Mouse (Mus musculus) kidney, embryonic 16.5 days (tissue): Measurements from ENCODE around the gene Cacna1d. TPM values are rescaled to one million over a fixed set of nuclear protein-coding genes. Genes with fewer than 3 reads are reported as not detected.

Experiments
- ATAC-seq: fragments of 200-750 bp; cut with Nextera tagmentation; 2 replicates; pipeline ENCODE4 v1.8.0; 2017; ENCODE audit warnings: moderate TSS enrichment; ENCODE audit not compliant: low FRiP score, low TSS enrichment
- H3K27ac ChIP-seq: fragments of 300-500 bp; sonication (generic); 2 replicates; pipeline ENCODE4 v1.5.1; 2014; ENCODE audit warnings: low read length
- H3K27me3 ChIP-seq: fragments of 300-500 bp; sonication (generic); 2 replicates; pipeline ENCODE4 v1.6.1; 2014; ENCODE audit warnings: low read length, control low read depth, mixed read lengths; ENCODE audit not compliant: insufficient read depth
- H3K36me3 ChIP-seq: fragments of 300-500 bp; sonication (generic); 2 replicates; pipeline ENCODE4 v1.6.1; 2014; ENCODE audit warnings: low read length, control low read depth, mixed read lengths; ENCODE audit not compliant: insufficient read depth
- H3K4me1 ChIP-seq: fragments of 300-500 bp; sonication (generic); 2 replicates; pipeline ENCODE4 v1.6.1; 2014; ENCODE audit warnings: low read length, control low read depth, mixed read lengths; ENCODE audit not compliant: insufficient read depth
- H3K4me2 ChIP-seq: fragments of 300-500 bp; sonication (generic); replicated peaks from 2 replicates; pipeline ENCODE4 v1.6.1; 2014; ENCODE audit warnings: low read depth, low read length
- H3K4me3 ChIP-seq: fragments of 300-500 bp; sonication (generic); 2 replicates; pipeline ENCODE4 v1.5.1; 2014; ENCODE audit warnings: mild to moderate bottlenecking, low read length
- H3K9ac ChIP-seq: fragments of 300-500 bp; sonication (generic); replicated peaks from 2 replicates; pipeline ENCODE4 v1.6.1; 2014; ENCODE audit warnings: low read length
- H3K9me3 ChIP-seq: fragments of 300-500 bp; sonication (generic); 2 replicates; pipeline ENCODE4 v1.6.1; 2016; ENCODE audit warnings: low read length, control low read depth
- WGBS: fragments of 180-500 bp; shearing (Covaris S2); extraction: QIAGEN DNeasy Blood & Tissue Kit; methylation state at CpG from one replicate; pipeline ENCODE4 v1.1.7; 2014; 5-methylcytosine and 5-hydroxymethylcytosine counted together
- polyA plus RNA-seq: library from polyadenylated mRNA; unstranded; fragments of >200 nt; fragmentation: Nextera tagmentation; extraction: Ambion mirVana; gene quantifications from 2 replicates; pipeline ENCODE4 v1.2.1, GENCODE M21; 2015

The Cacna1d gene
- polyA plus RNA-seq, 1 experiment from 2014 or later, result 3.0 TPM

DNA sequence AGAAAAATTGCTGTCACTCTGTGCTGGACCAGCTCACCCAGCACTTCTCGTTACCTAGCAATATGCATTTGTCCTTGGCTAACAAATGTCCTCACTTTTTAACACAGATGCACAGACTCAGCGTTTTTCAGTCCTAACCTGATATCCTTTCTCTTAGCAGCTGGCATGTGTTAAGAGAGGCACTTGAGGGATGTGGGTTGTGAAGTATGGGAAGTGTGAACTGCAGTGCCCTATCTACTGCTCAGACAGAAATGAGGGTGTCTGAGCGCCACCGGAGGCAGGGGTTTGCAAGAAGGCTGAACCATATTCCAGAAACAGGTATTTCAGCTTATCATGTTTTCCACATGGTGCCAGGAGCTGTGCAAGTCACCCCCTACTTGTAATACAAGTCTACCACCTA lies 27.9 kb downstream of the Cacna1d start:
- no peak for ATAC-seq
- Histone ChIP-seq H3K4me2 (no peak overlapping the region), H3K36me3 (no peaks in the 10 kb centered on the region), H3K27me3 (no peaks in the 10 kb centered on the region), H3K4me1 (no peaks in the 10 kb centered on the region), H3K4me3 (no peak overlapping the region), H3K9ac (no peak overlapping the region), H3K9me3 (no peaks in the 10 kb centered on the region), H3K27ac (no peak overlapping the region)
- WGBS, result 73% methylated on average over 4 of the region's 4 CpGs

DNA sequence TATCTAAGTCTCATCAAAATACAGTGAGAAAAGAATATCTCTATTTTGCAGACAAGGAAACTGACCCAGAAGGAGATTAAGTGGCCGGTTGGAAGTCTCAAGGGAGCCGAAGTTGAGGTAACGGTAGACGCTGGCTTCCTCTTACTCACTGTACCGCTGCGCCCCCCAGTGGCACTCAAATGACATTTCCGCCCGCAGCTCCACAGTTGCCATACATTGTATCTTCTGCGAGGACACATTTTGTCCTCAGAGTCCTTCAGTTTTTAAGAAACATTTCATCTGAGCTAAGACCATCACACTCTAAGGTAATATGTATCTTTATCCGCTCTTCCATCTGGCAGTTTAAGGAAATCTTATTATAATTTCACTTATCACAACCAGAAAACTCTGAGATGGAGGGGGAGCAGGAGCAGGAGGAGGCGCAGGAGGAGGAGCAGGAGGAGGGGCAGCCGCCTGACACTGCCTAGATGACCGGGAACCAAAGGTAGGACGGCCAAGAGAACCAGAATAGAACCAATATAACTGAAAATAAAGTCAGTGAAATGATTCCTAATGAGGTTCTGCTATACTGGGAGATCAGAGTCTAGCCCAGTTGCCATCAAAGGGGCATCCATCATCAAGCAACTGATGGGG lies 31.2 kb downstream of the Cacna1d start:
- WGBS, result 3% methylated on average over 14 of the region's 14 CpGs
- Histone ChIP-seq H3K4me1 (0 out of 2 replicates have a peak, but pooled peaks cover 11% of the 10 kb centered on the region), H3K27me3 (no peaks in the 10 kb centered on the region), H3K9me3 (no peaks in the 10 kb centered on the region), H3K4me2 (peak overlapping the region; percentile 3; the same call in 1 of the 2 replicates), H3K4me3 (no peak overlapping the region), H3K9ac (no peak overlapping the region), H3K36me3 (no peaks in the 10 kb centered on the region), H3K27ac (no peak overlapping the region)
- ATAC-seq, result peak; percentile 76; the same call in 1 of the 2 replicates

DNA sequence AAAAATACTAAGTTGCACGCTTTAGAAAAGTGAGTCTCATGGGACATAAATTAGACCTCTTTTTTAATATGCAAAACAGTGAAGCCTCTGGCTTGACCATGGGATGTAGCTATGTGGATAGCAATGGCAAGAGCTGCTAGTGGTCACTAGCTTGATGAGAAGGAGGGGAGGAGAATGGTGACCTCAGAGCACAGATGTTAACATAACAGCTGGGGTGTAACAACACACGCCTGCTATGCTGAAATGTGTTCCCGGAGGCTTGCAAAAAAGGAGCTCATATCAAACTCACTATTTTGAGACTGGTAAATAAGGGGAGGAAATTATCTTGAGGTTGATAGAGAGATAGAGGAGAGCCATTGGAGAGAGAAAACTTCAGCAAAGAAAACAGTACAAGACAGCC lies 32.4 kb downstream of the Cacna1d start:
- Histone ChIP-seq H3K4me1 (0 out of 2 replicates have a peak, but pooled peaks cover 11% of the 10 kb centered on the region), H3K9me3 (no peaks in the 10 kb centered on the region), H3K27me3 (no peaks in the 10 kb centered on the region), H3K36me3 (no peaks in the 10 kb centered on the region), H3K27ac (no peak overlapping the region), H3K4me2 (no peak overlapping the region), H3K9ac (no peak overlapping the region), H3K4me3 (no peak overlapping the region)
- no peak for ATAC-seq
- 65% methylated on average over 3 of the region's 3 CpGs for WGBS

DNA sequence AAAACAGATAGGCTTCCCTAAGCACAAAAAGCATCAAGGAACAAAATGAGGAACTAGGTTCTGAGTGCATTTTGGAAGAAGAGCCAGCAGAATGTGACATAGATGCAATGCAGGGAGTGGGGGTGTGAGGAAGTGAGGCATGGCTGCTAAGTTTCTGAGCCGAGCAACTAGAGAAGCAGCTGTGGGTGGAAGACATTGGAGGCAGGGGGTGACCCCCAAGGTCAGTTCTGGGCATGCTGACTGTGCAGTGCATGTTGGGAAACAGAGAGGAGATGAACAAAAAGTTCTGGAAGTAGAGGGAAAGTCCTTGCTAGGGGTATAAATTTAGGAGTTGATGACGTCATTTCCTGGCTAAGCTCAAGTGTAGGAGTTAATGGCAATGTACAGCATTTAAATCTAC lies 33.4 kb downstream of the Cacna1d start:
- Histone ChIP-seq H3K27ac (no peak overlapping the region), H3K27me3 (no peaks in the 10 kb centered on the region), H3K36me3 (no peaks in the 10 kb centered on the region), H3K9me3 (no peaks in the 10 kb centered on the region), H3K9ac (no peak overlapping the region), H3K4me3 (no peak overlapping the region), H3K4me1 (0 out of 2 replicates have a peak, but pooled peaks cover 11% of the 10 kb centered on the region), H3K4me2 (no peak overlapping the region)
- ATAC-seq, result no peak
- 16% methylated on average over 2 of the region's 2 CpGs for WGBS

DNA sequence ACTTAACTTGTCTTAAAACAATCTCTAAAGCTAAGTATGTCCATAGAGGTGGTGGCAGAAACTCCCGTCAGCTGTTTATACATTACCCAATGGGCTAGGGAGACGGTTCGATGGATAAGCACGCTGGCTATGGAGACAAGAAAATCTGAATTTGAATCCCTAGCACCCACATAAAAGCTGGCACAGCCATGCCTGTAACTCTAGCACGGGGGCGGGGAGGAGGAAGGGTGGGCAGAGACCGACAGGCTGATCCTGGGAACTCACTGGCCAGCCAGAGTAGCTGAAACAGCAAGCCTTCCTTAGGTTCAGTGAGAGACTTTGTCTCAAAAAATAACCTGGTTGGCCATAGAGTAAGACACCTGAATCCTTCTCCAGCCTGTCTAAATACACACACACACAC lies 33.8 kb downstream of the Cacna1d start:
- H3K36me3 ChIP-seq, result no peaks in the 10 kb centered on the region
- H3K27ac ChIP-seq, result no peak overlapping the region
- H3K9me3 ChIP-seq, result no peaks in the 10 kb centered on the region
- WGBS, result 51% methylated on average over 7 of the region's 7 CpGs
- 0 out of 2 replicates have a peak, but pooled peaks cover 11% of the 10 kb centered on the region for H3K4me1 ChIP-seq
- H3K4me2 ChIP-seq, result no peak overlapping the region
- no peak overlapping the region for H3K9ac ChIP-seq
- H3K27me3 ChIP-seq, result no peaks in the 10 kb centered on the region
- no peak for ATAC-seq
- no peak overlapping the region for H3K4me3 ChIP-seq

DNA sequence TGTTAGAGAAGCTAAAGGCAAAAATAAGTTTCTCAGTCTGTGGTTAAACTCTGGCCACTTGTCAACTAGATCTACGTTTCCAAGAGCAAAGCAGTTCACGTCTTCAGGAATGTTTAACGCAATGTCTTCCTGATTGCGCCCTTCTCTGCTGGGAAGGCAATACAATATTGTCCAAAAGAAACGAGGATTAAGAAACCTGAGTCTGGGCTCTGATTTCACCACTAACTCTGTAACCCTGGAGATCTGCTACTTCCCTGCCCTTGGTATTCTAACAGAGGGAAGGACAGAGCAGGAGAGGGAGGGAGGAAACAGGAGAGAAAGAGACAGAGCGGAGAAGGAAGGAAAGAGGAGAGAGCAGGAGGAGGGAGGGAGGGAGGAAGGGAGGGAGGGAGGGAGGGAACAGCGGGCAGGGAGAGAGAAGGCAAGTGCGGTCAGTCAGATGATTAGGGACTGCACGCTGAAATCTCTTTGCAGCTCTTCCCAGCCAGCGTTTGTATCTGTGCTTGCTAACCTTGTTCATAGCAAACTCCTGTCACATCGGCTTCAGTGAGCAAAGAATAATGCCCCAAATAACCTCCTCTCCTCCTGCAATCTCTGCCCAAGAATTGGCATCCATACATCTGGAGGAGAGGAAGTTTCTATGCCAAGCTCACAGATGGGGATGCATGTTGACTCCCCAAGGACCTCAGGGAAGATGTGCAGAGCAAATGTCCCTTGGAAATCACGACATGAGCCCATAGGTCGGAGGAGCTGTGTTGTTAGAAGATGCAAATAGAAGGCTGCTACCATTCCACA lies 35.3 kb downstream of the Cacna1d start:
- Histone ChIP-seq H3K4me1 (0 out of 2 replicates have a peak, but pooled peaks cover 11% of the 10 kb centered on the region), H3K36me3 (no peaks in the 10 kb centered on the region), H3K4me3 (no peak overlapping the region), H3K27ac (no peak overlapping the region), H3K4me2 (peak overlapping the region; percentile 34), H3K9ac (0 out of 2 replicates have a peak overlapping the region, but pooled peaks have one; percentile 26), H3K9me3 (no peaks in the 10 kb centered on the region), H3K27me3 (no peaks in the 10 kb centered on the region)
- no peak for ATAC-seq
- 22% methylated on average over 12 of the region's 13 CpGs for WGBS

DNA sequence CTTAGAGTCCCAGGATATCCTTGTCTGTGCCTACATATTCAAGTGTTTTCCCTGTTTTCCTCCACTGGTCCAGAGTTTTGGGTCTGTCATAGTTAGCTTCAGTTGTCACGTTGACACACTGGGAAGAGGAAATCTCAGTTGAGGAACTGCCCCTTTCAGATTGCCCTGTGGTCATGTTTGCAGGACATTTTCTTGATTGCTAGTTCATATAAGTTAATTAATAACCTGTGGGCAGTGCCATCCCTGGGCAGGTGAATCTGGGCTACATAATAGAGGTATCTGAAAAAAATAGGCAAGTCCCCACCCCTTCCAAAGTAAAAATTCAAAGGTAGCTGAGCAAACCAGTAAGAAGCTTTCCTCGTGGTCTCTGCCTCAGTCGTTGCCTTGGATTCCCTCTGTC lies 51.3 kb downstream of the Cacna1d start:
- H3K9me3 ChIP-seq, result no peaks in the 10 kb centered on the region; the same call in 1 of the 2 replicates
- H3K4me1 ChIP-seq, result no peaks in the 10 kb centered on the region
- H3K4me2 ChIP-seq, result no peak overlapping the region
- no peak overlapping the region for H3K27ac ChIP-seq
- no peaks in the 10 kb centered on the region for H3K36me3 ChIP-seq
- 71% methylated on average over 3 of the region's 3 CpGs for WGBS
- H3K9ac ChIP-seq, result no peak overlapping the region
- no peaks in the 10 kb centered on the region for H3K27me3 ChIP-seq
- no peak for ATAC-seq
- H3K4me3 ChIP-seq, result no peak overlapping the region

DNA sequence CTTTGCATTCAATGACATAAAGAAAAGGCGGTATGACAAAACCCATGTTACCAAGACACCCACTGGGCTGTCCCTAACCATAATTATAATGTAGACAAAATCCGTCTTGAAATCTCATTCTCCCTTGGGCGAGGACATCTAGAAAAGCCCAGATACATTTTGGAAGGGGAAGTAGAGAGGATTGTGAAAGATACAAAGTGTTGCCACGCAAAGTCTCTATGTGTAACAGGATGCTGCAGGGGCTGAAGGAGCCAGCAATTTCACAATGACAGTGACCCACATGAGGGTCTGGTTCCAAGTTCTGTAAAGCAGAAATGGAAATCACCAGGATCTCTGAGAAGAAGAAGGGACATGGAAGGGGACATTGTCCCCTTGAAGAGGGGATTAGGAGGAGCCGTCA lies 55.9 kb downstream of the Cacna1d start:
- no peak overlapping the region for H3K27ac ChIP-seq
- no peak overlapping the region for H3K4me2 ChIP-seq
- no peaks in the 10 kb centered on the region for H3K4me1 ChIP-seq
- no peak overlapping the region for H3K9ac ChIP-seq
- no peak for ATAC-seq
- WGBS, result 89% methylated on average over 5 of the region's 5 CpGs
- no peaks in the 10 kb centered on the region; the same call in 1 of the 2 replicates for H3K9me3 ChIP-seq
- H3K36me3 ChIP-seq, result no peaks in the 10 kb centered on the region
- no peak overlapping the region for H3K4me3 ChIP-seq
- H3K27me3 ChIP-seq, result no peaks in the 10 kb centered on the region

DNA sequence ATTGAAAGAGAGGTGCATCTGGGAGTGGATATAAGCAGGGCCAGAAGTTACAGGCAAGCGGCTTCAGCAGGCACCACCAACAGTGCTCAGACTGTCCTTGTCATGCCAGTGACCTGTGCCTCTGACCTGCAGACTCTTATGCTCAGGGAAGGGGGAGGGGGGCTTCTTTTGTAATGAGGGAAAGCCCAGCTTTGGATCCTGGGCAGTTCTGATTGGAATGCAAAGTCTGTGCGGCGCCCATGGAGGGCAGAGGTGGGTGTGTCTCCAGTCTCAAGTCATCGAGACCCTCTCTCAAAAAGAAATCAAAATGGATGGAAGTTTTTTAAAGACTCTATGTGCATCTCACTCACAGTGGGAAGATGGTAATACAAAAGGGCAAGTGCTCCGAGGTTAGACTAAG lies 60.8 kb downstream of the Cacna1d start:
- Histone ChIP-seq H3K4me3 (no peak overlapping the region), H3K27me3 (no peaks in the 10 kb centered on the region), H3K9me3 (no peaks in the 10 kb centered on the region), H3K27ac (no peak overlapping the region), H3K36me3 (no peaks in the 10 kb centered on the region), H3K4me1 (peaks cover 6% of the 10 kb centered on the region; the same call in 1 of the 2 replicates), H3K4me2 (no peak overlapping the region), H3K9ac (no peak overlapping the region)
- WGBS, result 68% methylated on average over 5 of the region's 5 CpGs
- no peak for ATAC-seq

DNA sequence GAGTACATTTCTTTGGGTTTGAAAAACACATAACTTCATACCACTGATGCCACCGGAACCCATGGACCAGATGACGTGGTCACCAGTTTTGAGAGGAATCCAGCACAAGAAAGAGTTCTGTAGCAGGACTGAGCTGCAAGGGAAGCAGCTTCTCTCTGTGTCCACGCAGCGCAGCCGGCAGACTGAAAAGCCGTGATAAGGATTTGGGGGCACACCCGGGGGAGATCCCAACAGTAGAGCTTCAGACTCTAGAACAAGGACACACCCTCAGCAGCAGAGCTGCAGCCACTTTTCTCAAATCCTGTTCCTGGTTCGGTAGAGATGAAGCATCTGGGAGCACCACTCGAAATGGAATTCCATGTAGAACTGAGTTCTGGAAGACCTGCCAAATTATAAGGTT lies 61.2 kb downstream of the Cacna1d start:
- H3K4me2 ChIP-seq, result no peak overlapping the region
- 85% methylated on average over 9 of the region's 9 CpGs for WGBS
- peaks cover 6% of the 10 kb centered on the region; the same call in 1 of the 2 replicates for H3K4me1 ChIP-seq
- H3K27ac ChIP-seq, result no peak overlapping the region
- H3K9ac ChIP-seq, result no peak overlapping the region
- H3K27me3 ChIP-seq, result no peaks in the 10 kb centered on the region
- no peaks in the 10 kb centered on the region for H3K36me3 ChIP-seq
- ATAC-seq, result no peak
- no peaks in the 10 kb centered on the region for H3K9me3 ChIP-seq
- H3K4me3 ChIP-seq, result no peak overlapping the region
